Mouse (Mus musculus): Measurements from ENCODE around the gene Rbfox1. TPM values are rescaled to one million over a fixed set of nuclear protein-coding genes. Genes with fewer than 3 reads are reported as not detected.
A peak's percentile ranks its signal among the peaks of the same experiment; 100 is the strongest.

The Rbfox1 gene
- polyA plus RNA-seq, 1 experiment from 2014 or later = 4.6 TPM

DNA sequence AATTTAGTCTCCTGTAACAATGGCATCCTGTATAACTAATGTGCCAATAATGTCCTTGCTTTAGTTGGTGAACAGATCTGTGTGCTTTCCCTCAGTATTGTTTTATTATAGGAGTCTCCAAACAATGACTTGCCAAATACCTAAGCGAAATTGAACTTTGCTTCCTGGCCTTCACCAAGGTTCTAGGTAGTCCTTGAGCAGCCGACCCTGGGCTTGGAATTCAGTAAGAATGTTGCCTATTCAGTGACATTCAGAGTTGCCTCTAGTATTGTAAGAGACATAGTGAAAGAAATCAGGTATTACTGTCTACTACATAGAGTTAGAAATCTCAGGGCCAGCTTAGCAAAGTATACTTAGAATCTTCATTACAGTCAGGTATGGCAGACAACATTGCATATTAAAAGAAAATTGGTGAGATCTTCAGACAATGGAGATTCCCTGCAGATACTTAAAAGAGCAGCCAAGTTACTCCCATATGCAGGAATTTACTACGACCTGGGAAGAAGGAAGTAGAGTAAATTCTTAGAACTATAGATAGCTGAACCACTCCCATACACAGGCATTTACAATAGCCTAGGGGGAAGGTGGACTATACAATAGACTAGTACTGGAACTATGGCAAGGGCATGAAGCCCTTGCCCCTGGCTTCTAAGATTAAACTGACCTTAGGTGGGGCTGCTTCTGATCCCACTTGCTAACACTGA lies 1540.4 kb downstream of the Rbfox1 start:
- Histone ChIP-seq H3K27ac (ENCODE audit: low read depth, low read length) (no peak overlapping the region), H3K36me3 (ENCODE audit: control insufficient read depth, insufficient read depth, low read length) (no peaks in the 10 kb centered on the region), H3K4me1 (replicated peaks; ENCODE audit: control insufficient read depth, insufficient read depth, low read length) (no peaks in the 10 kb centered on the region), H3K9me3 (ENCODE audit: control insufficient read depth, low read length) (no peaks in the 10 kb centered on the region), H3K4me2 (ENCODE audit: low read depth, low read length, severe bottlenecking) (no peak overlapping the region), H3K9ac (ENCODE audit: low read length) (no peak overlapping the region), H3K27me3 (ENCODE audit: control insufficient read depth, insufficient read depth, low read length) (no peaks in the 10 kb centered on the region), H3K4me3 (ENCODE audit: low read depth, low read length) (no peak overlapping the region)
- no peak for ATAC-seq (replicated peaks; ENCODE audit: low FRiP score)
- DNase-seq (ENCODE audit: low spot score) = no peak
- WGBS = 88% methylated on average over 3 of the region's 3 CpGs

- Histone ChIP-seq H3K27ac (ENCODE audit: low read depth, low read length) (no peak overlapping the region), H3K36me3 (ENCODE audit: control insufficient read depth, insufficient read depth, low read length) (no peaks in the 10 kb centered on the region), H3K9ac (ENCODE audit: low read length) (no peak overlapping the region), H3K4me1 (replicated peaks; ENCODE audit: control insufficient read depth, insufficient read depth, low read length) (no peaks in the 10 kb centered on the region), H3K4me2 (ENCODE audit: low read depth, low read length, severe bottlenecking) (no peak overlapping the region), H3K9me3 (ENCODE audit: control insufficient read depth, low read length) (no peaks in the 10 kb centered on the region), H3K4me3 (ENCODE audit: low read depth, low read length) (no peak overlapping the region), H3K27me3 (ENCODE audit: control insufficient read depth, insufficient read depth, low read length) (no peaks in the 10 kb centered on the region)
- ATAC-seq (replicated peaks; ENCODE audit: low FRiP score) (no peak), DNase-seq (ENCODE audit: low spot score) (no peak)
- 94% methylated on average over 6 of the region's 6 CpGs for WGBS
Observed at GRCm38 (mm10) chr16:7433296-7433695, 1548.1 kb downstream of the Rbfox1 start.

DNA sequence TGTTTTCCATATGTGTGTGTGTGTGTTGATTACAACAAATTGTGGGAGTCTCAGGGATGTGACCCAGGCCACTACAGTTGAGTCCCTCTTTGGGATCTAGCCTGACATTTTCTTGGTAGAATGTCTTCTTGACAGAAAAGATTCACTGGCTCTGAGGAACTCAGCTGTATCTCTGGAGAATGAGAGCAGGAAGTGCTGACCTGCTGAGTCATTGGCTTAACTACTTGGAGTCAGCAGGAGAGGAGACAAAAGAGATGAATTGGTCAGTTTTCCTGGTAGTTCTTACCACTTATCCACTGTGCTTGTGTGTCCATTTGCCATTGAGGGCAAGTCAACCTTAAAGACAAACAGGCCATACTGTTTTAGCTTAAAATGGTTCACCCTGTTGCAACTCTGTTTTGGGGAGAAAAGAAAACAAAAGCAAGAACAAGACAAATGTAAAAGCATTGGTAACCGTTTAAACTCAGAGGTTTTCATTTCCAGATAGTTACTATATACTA lies 1561.7 kb downstream of the Rbfox1 start:
- DNase-seq (ENCODE audit: low spot score) (no peak), ATAC-seq (replicated peaks; ENCODE audit: low FRiP score) (no peak)
- 82% methylated on average over 1 of the region's 1 CpGs for WGBS
- no peaks in the 10 kb centered on the region for H3K36me3 ChIP-seq (ENCODE audit: control insufficient read depth, insufficient read depth, low read length)
- no peaks in the 10 kb centered on the region for H3K4me1 ChIP-seq (replicated peaks; ENCODE audit: control insufficient read depth, insufficient read depth, low read length)
- H3K9me3 ChIP-seq (ENCODE audit: control insufficient read depth, low read length) = no peaks in the 10 kb centered on the region
- H3K27ac ChIP-seq (ENCODE audit: low read depth, low read length) = no peak overlapping the region
- H3K4me2 ChIP-seq (ENCODE audit: low read depth, low read length, severe bottlenecking) = no peak overlapping the region
- no peaks in the 10 kb centered on the region for H3K27me3 ChIP-seq (ENCODE audit: control insufficient read depth, insufficient read depth, low read length)
- H3K9ac ChIP-seq (ENCODE audit: low read length) = no peak overlapping the region
- H3K4me3 ChIP-seq (ENCODE audit: low read depth, low read length) = no peak overlapping the region

- Histone ChIP-seq H3K4me2 (ENCODE audit: low read depth, low read length, severe bottlenecking) (no peak overlapping the region), H3K4me3 (ENCODE audit: low read depth, low read length) (no peak overlapping the region), H3K9me3 (ENCODE audit: control insufficient read depth, low read length) (no peaks in the 10 kb centered on the region), H3K27me3 (ENCODE audit: control insufficient read depth, insufficient read depth, low read length) (no peaks in the 10 kb centered on the region), H3K9ac (ENCODE audit: low read length) (no peak overlapping the region), H3K27ac (ENCODE audit: low read depth, low read length) (no peak overlapping the region), H3K36me3 (ENCODE audit: control insufficient read depth, insufficient read depth, low read length) (no peaks in the 10 kb centered on the region), H3K4me1 (replicated peaks; ENCODE audit: control insufficient read depth, insufficient read depth, low read length) (no peaks in the 10 kb centered on the region)
- WGBS = 60% methylated on average over 8 of the region's 8 CpGs
- peak; percentile 73 for DNase-seq (ENCODE audit: low spot score)
- peak; percentile 88 for ATAC-seq (replicated peaks; ENCODE audit: low FRiP score)
Observed at GRCm38 (mm10) chr16:7447718-7448649, 1562.8 kb downstream of the Rbfox1 start.

GRCm38 (mm10) chr16:7451193-7451592 lies 1566.0 kb downstream of the Rbfox1 start:
- no peak for DNase-seq (ENCODE audit: low spot score)
- Histone ChIP-seq H3K27ac (ENCODE audit: low read depth, low read length) (no peak overlapping the region), H3K9ac (ENCODE audit: low read length) (no peak overlapping the region), H3K4me2 (ENCODE audit: low read depth, low read length, severe bottlenecking) (no peak overlapping the region), H3K36me3 (ENCODE audit: control insufficient read depth, insufficient read depth, low read length) (no peaks in the 10 kb centered on the region), H3K9me3 (ENCODE audit: control insufficient read depth, low read length) (no peaks in the 10 kb centered on the region), H3K4me1 (replicated peaks; ENCODE audit: control insufficient read depth, insufficient read depth, low read length) (no peaks in the 10 kb centered on the region), H3K27me3 (ENCODE audit: control insufficient read depth, insufficient read depth, low read length) (no peaks in the 10 kb centered on the region), H3K4me3 (ENCODE audit: low read depth, low read length) (no peak overlapping the region)
- ATAC-seq (replicated peaks; ENCODE audit: low FRiP score) = no peak
- WGBS = 92% methylated on average over 3 of the region's 3 CpGs

DNA sequence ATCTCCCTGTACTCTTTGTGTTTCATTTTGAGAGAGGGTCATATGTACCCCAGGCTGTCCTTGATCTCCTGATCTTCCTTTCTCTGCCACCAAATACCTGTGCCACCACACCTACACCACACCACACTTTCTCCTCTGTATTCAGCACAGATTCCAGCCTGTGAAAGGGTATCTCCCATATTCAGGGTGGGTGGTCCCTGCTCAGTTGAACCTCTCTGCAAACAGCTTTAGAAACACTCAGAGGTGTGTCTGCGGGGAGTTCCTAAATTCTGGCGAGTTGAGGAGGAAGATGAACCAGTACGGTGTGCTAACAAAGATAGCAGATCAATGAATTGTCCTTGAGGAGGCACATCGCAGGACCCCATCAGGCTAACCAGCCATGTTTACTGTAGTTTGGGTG lies 1572.4 kb downstream of the Rbfox1 start:
- Histone ChIP-seq H3K27ac (ENCODE audit: low read depth, low read length) (no peak overlapping the region), H3K4me3 (ENCODE audit: low read depth, low read length) (no peak overlapping the region), H3K4me2 (ENCODE audit: low read depth, low read length, severe bottlenecking) (no peak overlapping the region), H3K27me3 (ENCODE audit: control insufficient read depth, insufficient read depth, low read length) (no peaks in the 10 kb centered on the region), H3K36me3 (ENCODE audit: control insufficient read depth, insufficient read depth, low read length) (no peaks in the 10 kb centered on the region), H3K4me1 (replicated peaks; ENCODE audit: control insufficient read depth, insufficient read depth, low read length) (no peaks in the 10 kb centered on the region), H3K9me3 (ENCODE audit: control insufficient read depth, low read length) (no peaks in the 10 kb centered on the region), H3K9ac (ENCODE audit: low read length) (no peak overlapping the region)
- DNase-seq (ENCODE audit: low spot score) = no peak
- WGBS = 83% methylated on average over 4 of the region's 4 CpGs
- ATAC-seq (replicated peaks; ENCODE audit: low FRiP score) = no peak

Data from forebrain, embryonic 11.5 days (tissue).